Mouse (Mus musculus): Measurements from ENCODE around the gene Sestd1. TPM values are rescaled to one million over a fixed set of nuclear protein-coding genes. Genes with fewer than 3 reads are reported as not detected.

The Sestd1 gene
- total and polyA plus RNA-seq, 2 experiments = 0.80 to 1.6 TPM

DNA sequence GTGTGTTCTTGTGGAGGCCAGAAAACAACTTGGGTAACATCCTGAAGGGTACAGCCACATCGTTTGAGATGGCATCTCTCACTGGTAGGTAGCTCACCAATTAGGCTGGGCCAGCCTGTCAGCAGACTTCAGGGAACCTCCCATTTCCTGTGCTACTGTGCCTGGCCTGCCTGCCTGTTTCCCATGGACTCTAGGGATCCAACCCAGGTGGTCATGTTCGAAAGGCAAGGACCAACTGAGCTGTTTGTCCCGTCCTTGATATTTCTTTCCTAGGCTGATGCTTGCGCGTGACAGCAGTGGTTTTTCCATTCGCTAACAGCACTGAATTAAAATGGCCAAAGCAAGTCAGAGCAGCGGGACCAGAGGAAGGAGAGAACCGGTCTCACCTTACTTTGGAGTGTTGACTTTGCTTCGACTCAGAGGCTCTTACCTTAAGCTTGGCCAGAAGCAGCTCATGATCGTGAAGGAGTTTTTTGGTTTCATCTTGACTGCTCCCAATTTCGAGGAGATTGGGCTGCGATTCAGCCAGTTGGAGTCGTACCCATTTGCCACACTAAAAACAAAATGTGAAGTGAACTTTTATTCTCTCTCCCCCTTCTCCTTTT lies 112.2 kb downstream of the Sestd1 start:
- peaks cover 9% of the 10 kb centered on the region for H3K36me3 ChIP-seq (ENCODE audit: control insufficient read depth, insufficient read depth, low read length)
- H3K4me1 ChIP-seq (ENCODE audit: control insufficient read depth, insufficient read depth, low read length) = peaks cover 6% of the 10 kb centered on the region
- H3K9ac ChIP-seq (ENCODE audit: low read depth, low read length) = no peak overlapping the region
- no peaks in the 10 kb centered on the region for H3K27me3 ChIP-seq (ENCODE audit: control insufficient read depth, insufficient read depth, low read length)
- H3K27ac ChIP-seq (replicated peaks; ENCODE audit: insufficient read depth, low read depth, low read length) = no peak overlapping the region
- DNase-seq (ENCODE audit: extremely low read depth, low read depth, low spot score) = no peak
- H3K4me3 ChIP-seq (ENCODE audit: insufficient read depth, low read depth, low read length) = no peak overlapping the region
- TF ChIP-seq POLR2A (IDR thresholded peaks at IDR 0.05; ENCODE audit: extremely low read depth, insufficient read depth, low read length) (no peak), CTCF (IDR thresholded peaks at IDR 0.05; ENCODE audit: low read depth, low read length) (no peak)
- WGBS = 88% methylated on average over 13 of the region's 13 CpGs
- H3K79me2 ChIP-seq (ENCODE audit: control insufficient read depth, insufficient read depth, low read length) = peaks cover 7% of the 10 kb centered on the region; the same call in 1 of the 2 replicates

DNA sequence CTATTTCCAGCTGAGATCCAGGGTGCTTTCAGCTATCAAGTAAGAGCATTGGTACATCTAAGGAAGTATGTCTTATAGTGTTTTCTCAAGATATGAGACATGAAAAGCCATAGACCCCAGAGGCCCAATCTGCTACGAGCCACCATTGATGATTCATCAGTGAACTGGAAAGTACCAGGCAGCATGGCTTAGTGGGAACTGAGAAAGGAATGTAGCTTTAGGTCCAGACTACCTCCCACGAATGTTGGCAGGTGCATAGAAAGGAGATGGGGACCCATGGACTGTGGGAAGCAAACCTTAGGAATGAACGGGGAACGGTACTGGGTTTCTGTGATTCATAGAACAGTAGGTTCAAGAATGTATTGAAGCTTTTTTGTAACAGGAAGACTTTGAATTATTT lies 114.0 kb downstream of the Sestd1 start:
- Histone ChIP-seq H3K27ac (replicated peaks; ENCODE audit: insufficient read depth, low read depth, low read length) (no peak overlapping the region), H3K4me1 (ENCODE audit: control insufficient read depth, insufficient read depth, low read length) (peaks cover 3% of the 10 kb centered on the region), H3K36me3 (ENCODE audit: control insufficient read depth, insufficient read depth, low read length) (peaks cover 14% of the 10 kb centered on the region), H3K27me3 (ENCODE audit: control insufficient read depth, insufficient read depth, low read length) (no peaks in the 10 kb centered on the region), H3K79me2 (ENCODE audit: control insufficient read depth, insufficient read depth, low read length) (peaks cover 12% of the 10 kb centered on the region; the same call in 1 of the 2 replicates), H3K4me3 (ENCODE audit: insufficient read depth, low read depth, low read length) (no peak overlapping the region), H3K9ac (ENCODE audit: low read depth, low read length) (no peak overlapping the region)
- WGBS = 89% methylated on average over 4 of the region's 4 CpGs
- TF ChIP-seq CTCF (IDR thresholded peaks at IDR 0.05; ENCODE audit: low read depth, low read length) (no peak), POLR2A (IDR thresholded peaks at IDR 0.05; ENCODE audit: extremely low read depth, insufficient read depth, low read length) (no peak)
- no peak for DNase-seq (ENCODE audit: extremely low read depth, low read depth, low spot score)

DNA sequence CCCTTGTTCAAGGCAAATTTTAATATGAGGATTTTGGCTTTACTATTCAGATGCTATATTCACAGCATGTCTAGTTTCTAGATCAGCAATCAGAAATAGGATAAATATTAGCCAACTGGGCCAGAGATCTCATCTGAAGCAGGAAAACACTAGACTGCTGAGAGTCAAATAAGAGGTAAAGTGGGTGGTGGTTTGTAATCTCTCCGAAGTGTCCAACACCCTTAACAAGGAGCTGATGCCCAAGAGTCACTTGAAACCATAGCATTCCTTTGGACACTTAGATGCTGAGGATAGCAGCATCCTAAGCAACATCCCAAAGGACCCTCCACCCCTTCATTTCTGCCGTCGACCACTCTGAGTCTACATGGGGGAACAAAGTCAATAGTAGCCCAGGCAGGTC lies 115.7 kb downstream of the Sestd1 start:
- peaks cover 3% of the 10 kb centered on the region for H3K4me1 ChIP-seq (ENCODE audit: control insufficient read depth, insufficient read depth, low read length)
- H3K4me3 ChIP-seq (ENCODE audit: insufficient read depth, low read depth, low read length) = no peak overlapping the region
- peaks cover 18% of the 10 kb centered on the region for H3K36me3 ChIP-seq (ENCODE audit: control insufficient read depth, insufficient read depth, low read length)
- no peak for DNase-seq (ENCODE audit: extremely low read depth, low read depth, low spot score)
- peaks cover 12% of the 10 kb centered on the region; the same call in 1 of the 2 replicates for H3K79me2 ChIP-seq (ENCODE audit: control insufficient read depth, insufficient read depth, low read length)
- 75% methylated on average over 3 of the region's 3 CpGs for WGBS
- no peak overlapping the region for H3K9ac ChIP-seq (ENCODE audit: low read depth, low read length)
- H3K27me3 ChIP-seq (ENCODE audit: control insufficient read depth, insufficient read depth, low read length) = no peaks in the 10 kb centered on the region
- H3K27ac ChIP-seq (replicated peaks; ENCODE audit: insufficient read depth, low read depth, low read length) = no peak overlapping the region
- TF ChIP-seq CTCF (IDR thresholded peaks at IDR 0.05; ENCODE audit: low read depth, low read length) (no peak), POLR2A (IDR thresholded peaks at IDR 0.05; ENCODE audit: extremely low read depth, insufficient read depth, low read length) (no peak)

GRCm38 (mm10) chr2:77163381-77163780 lies 117.0 kb downstream of the Sestd1 start:
- 64% methylated on average over 3 of the region's 3 CpGs for WGBS
- no peak overlapping the region for H3K4me3 ChIP-seq (ENCODE audit: insufficient read depth, low read depth, low read length)
- H3K27ac ChIP-seq (replicated peaks; ENCODE audit: insufficient read depth, low read depth, low read length) = no peak overlapping the region
- H3K27me3 ChIP-seq (ENCODE audit: control insufficient read depth, insufficient read depth, low read length) = no peaks in the 10 kb centered on the region
- TF ChIP-seq POLR2A (IDR thresholded peaks at IDR 0.05; ENCODE audit: extremely low read depth, insufficient read depth, low read length) = no peak
- TF ChIP-seq CTCF (IDR thresholded peaks at IDR 0.05; ENCODE audit: low read depth, low read length) = no peak
- peaks cover 5% of the 10 kb centered on the region; the same call in 1 of the 2 replicates for H3K79me2 ChIP-seq (ENCODE audit: control insufficient read depth, insufficient read depth, low read length)
- H3K4me1 ChIP-seq (ENCODE audit: control insufficient read depth, insufficient read depth, low read length) = no peaks in the 10 kb centered on the region; the same call in 1 of the 2 replicates
- H3K9ac ChIP-seq (ENCODE audit: low read depth, low read length) = no peak overlapping the region
- DNase-seq (ENCODE audit: extremely low read depth, low read depth, low spot score) = no peak
- peaks cover 18% of the 10 kb centered on the region for H3K36me3 ChIP-seq (ENCODE audit: control insufficient read depth, insufficient read depth, low read length)

DNA sequence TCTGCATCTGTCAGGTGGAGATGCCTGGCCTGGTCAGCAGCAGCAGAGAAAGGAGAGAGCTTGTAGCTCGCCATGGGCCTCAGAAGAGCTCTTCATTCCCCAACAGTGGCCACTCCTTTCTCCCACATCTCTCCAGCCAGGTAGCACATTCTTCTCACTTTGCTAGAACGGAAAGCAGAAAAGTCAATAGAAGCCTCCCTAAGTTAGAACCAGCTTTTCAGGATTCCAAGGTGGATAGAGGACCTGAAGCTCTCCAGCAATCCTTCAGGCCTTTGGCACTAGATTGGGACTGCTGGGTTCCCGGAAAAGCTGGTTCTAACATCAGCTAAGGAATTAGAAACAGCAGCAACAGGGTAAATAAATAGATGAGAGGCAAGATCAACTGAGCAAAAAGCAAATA lies 118.3 kb downstream of the Sestd1 start:
- no peak for TF ChIP-seq CTCF (IDR thresholded peaks at IDR 0.05; ENCODE audit: low read depth, low read length)
- TF ChIP-seq POLR2A (IDR thresholded peaks at IDR 0.05; ENCODE audit: extremely low read depth, insufficient read depth, low read length) = no peak
- no peak overlapping the region for H3K27ac ChIP-seq (replicated peaks; ENCODE audit: insufficient read depth, low read depth, low read length)
- H3K4me1 ChIP-seq (ENCODE audit: control insufficient read depth, insufficient read depth, low read length) = no peaks in the 10 kb centered on the region; the same call in 1 of the 2 replicates
- no peak for DNase-seq (ENCODE audit: extremely low read depth, low read depth, low spot score)
- no peak overlapping the region for H3K9ac ChIP-seq (ENCODE audit: low read depth, low read length)
- H3K4me3 ChIP-seq (ENCODE audit: insufficient read depth, low read depth, low read length) = no peak overlapping the region
- peaks cover 17% of the 10 kb centered on the region for H3K36me3 ChIP-seq (ENCODE audit: control insufficient read depth, insufficient read depth, low read length)
- H3K79me2 ChIP-seq (ENCODE audit: control insufficient read depth, insufficient read depth, low read length) = peaks cover 5% of the 10 kb centered on the region; the same call in 1 of the 2 replicates
- 86% methylated on average over 3 of the region's 3 CpGs for WGBS
- no peaks in the 10 kb centered on the region for H3K27me3 ChIP-seq (ENCODE audit: control insufficient read depth, insufficient read depth, low read length)

GRCm38 (mm10) chr2:77157546-77157945 lies 122.8 kb downstream of the Sestd1 start:
- peak; percentile 63 for DNase-seq (ENCODE audit: extremely low read depth, low read depth, low spot score)
- WGBS = 41% methylated on average over 4 of the region's 4 CpGs

More at GRCm38 (mm10) chr2:77157546-77157945, 122.8 kb downstream of the Sestd1 start:
- Histone ChIP-seq H3K79me2 (ENCODE audit: control insufficient read depth, insufficient read depth, low read length) (peaks cover 9% of the 10 kb centered on the region; the same call in 1 of the 2 replicates), H3K27ac (replicated peaks; ENCODE audit: insufficient read depth, low read depth, low read length) (no peak overlapping the region), H3K4me1 (ENCODE audit: control insufficient read depth, insufficient read depth, low read length) (no peaks in the 10 kb centered on the region; the same call in 1 of the 2 replicates), H3K4me3 (ENCODE audit: insufficient read depth, low read depth, low read length) (no peak overlapping the region), H3K27me3 (ENCODE audit: control insufficient read depth, insufficient read depth, low read length) (no peaks in the 10 kb centered on the region), H3K9ac (ENCODE audit: low read depth, low read length) (no peak overlapping the region), H3K36me3 (ENCODE audit: control insufficient read depth, insufficient read depth, low read length) (peaks cover 11% of the 10 kb centered on the region)
- TF ChIP-seq CTCF (IDR thresholded peaks at IDR 0.05; ENCODE audit: low read depth, low read length) = no peak
- TF ChIP-seq POLR2A (IDR thresholded peaks at IDR 0.05; ENCODE audit: extremely low read depth, insufficient read depth, low read length) = no peak

Data from liver, adult 2 months (tissue).